Mouse (Mus musculus) C2C12 (cell line): ENCODE measurements at regions not wholly inside any gene's neighbourhood (a gene's known extent, or its start where the extent isn't known, plus 50 kb on each side); places are given as distances from the start of the nearest gene placed in this dataset.

Experiments used
- H3K27me3 ChIP-seq: one replicate; pipeline ENCODE4 v1.6.1; 2011; ENCODE audit not compliant: control insufficient read depth, insufficient read depth, insufficient read length
- H3K36me3 ChIP-seq: one replicate; pipeline ENCODE4 v1.6.1; 2011; ENCODE audit not compliant: control insufficient read depth, insufficient read depth
- H3K4me3 ChIP-seq: one replicate; pipeline ENCODE4 v1.5.1; 2011; ENCODE audit warnings: mild to moderate bottlenecking, control low read depth; ENCODE audit not compliant: poor library complexity, insufficient read depth, severe bottlenecking
- H3K79me2 ChIP-seq: one replicate; pipeline ENCODE4 v1.6.1; 2011; ENCODE audit not compliant: control insufficient read depth, insufficient read depth
- H3K79me3 ChIP-seq: one replicate; pipeline ENCODE4 v1.6.1; 2011; ENCODE audit warnings: low read depth, control low read depth
- H3ac ChIP-seq: one replicate; pipeline ENCODE3; 2011; ENCODE audit warnings: low read depth; ENCODE audit not compliant: control insufficient read depth, insufficient read length
- CEBPB ChIP-seq: IDR thresholded peaks from one replicate; pipeline ENCODE4 v1.6.1; 2011; ENCODE audit warnings: low read depth, mild to moderate bottlenecking, control low read depth, moderate library complexity
- CTCF ChIP-seq: IDR thresholded peaks from one replicate; pipeline ENCODE4 v1.5.1; 2011; ENCODE audit not compliant: control insufficient read depth, insufficient read depth, insufficient read length
- FOSL1 ChIP-seq: IDR thresholded peaks from one replicate; pipeline ENCODE4 v1.8.0; 2011; ENCODE audit warnings: mild to moderate bottlenecking, low read length; ENCODE audit not compliant: poor library complexity, insufficient read depth, severe bottlenecking
- MAX ChIP-seq: IDR thresholded peaks from one replicate; pipeline ENCODE4 v1.6.1; 2011; ENCODE audit warnings: mild to moderate bottlenecking, control low read depth
- MYOD1 ChIP-seq: IDR thresholded peaks from one replicate; pipeline ENCODE4 v1.6.1; 2011; ENCODE audit warnings: low read depth; ENCODE audit not compliant: control insufficient read depth, insufficient read length
- MYOG ChIP-seq: IDR thresholded peaks from one replicate; pipeline ENCODE4 v1.6.1; 2011; ENCODE audit not compliant: control insufficient read depth, insufficient read length; ENCODE audit errors: extremely low read depth
- USF1 ChIP-seq: IDR thresholded peaks from one replicate; pipeline ENCODE4 v1.6.1; 2011; ENCODE audit warnings: low read depth, mild to moderate bottlenecking, control low read depth, moderate library complexity

GRCm38 (mm10) chr6:67179416-67179815 is 58.6 kb upstream of the Serbp1 start:
- no peak overlapping the region for H3K4me3 ChIP-seq
- H3ac ChIP-seq, result no peak overlapping the region
- no peaks in the 10 kb centered on the region for H3K79me2 ChIP-seq
- H3K36me3 ChIP-seq, result no peaks in the 10 kb centered on the region
- no peaks in the 10 kb centered on the region for H3K79me3 ChIP-seq
- TF ChIP-seq MYOG (no peak), MAX (no peak), CEBPB (no peak), CTCF (no peak), FOSL1 (no peak)
- peaks cover 5% of the 10 kb centered on the region for H3K27me3 ChIP-seq

DNA sequence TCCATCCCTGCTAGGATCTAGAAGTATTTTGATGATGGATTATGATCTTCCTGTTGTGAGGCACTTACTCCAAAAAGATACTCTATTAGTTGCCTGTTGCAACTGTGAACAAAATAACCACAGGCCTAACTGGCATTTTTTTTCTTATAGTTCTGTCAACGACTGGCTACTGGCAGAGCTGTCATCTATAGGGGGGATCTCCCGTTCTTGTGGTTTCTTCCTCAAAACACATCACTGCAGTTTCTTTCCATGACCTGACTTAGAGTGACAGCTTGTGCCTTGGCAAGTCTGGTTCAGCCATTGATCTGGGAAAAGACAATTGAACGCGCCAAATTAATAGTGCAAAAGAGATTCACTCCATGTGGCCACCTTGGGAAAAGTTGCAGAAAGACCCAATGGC is 59.4 kb upstream of the Serbp1 start:
- TF ChIP-seq CEBPB (no peak), CTCF (no peak), USF1 (no peak), MAX (no peak), MYOD1 (no peak), MYOG (no peak), FOSL1 (no peak)
- H3K79me2 ChIP-seq, result no peaks in the 10 kb centered on the region
- no peak overlapping the region for H3ac ChIP-seq
- no peak overlapping the region for H3K4me3 ChIP-seq
- no peaks in the 10 kb centered on the region for H3K36me3 ChIP-seq
- no peaks in the 10 kb centered on the region for H3K79me3 ChIP-seq
- peaks cover 2% of the 10 kb centered on the region for H3K27me3 ChIP-seq

GRCm38 (mm10) chr6:67178101-67178500 is 59.9 kb upstream of the Serbp1 start:
- TF ChIP-seq MAX, result no peak
- no peak for TF ChIP-seq CTCF
- no peak for TF ChIP-seq FOSL1
- TF ChIP-seq MYOG, result no peak
- no peak for TF ChIP-seq USF1
- no peak for TF ChIP-seq MYOD1
- no peak for TF ChIP-seq CEBPB
- Histone ChIP-seq H3K4me3 (no peak overlapping the region), H3K79me2 (no peaks in the 10 kb centered on the region), H3K27me3 (no peaks in the 10 kb centered on the region), H3ac (no peak overlapping the region), H3K36me3 (no peaks in the 10 kb centered on the region), H3K79me3 (no peaks in the 10 kb centered on the region)

DNA sequence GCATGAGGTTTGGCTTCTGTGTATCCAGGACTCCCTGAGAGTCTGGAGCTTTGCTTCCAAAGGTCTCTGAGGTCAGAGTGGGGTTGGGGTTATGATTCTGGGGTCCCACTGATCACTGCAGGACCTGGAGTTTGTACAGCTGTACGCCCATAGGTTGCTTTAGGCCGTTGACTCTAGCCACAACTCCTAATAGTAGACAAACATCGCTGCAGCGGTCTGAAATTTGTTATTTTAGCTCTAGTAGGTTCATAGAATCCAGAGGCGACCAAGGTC is 67.4 kb upstream of the Serbp1 start:
- Histone ChIP-seq H3K79me2 (no peaks in the 10 kb centered on the region), H3K4me3 (no peak overlapping the region), H3K79me3 (no peaks in the 10 kb centered on the region), H3K27me3 (no peaks in the 10 kb centered on the region), H3K36me3 (no peaks in the 10 kb centered on the region), H3ac (no peak overlapping the region)
- TF ChIP-seq CTCF (no peak), MAX (no peak)

GRCm38 (mm10) chr6:67169873-67170673 is 67.9 kb upstream of the Serbp1 start:
- H3K4me3 ChIP-seq, result no peak overlapping the region
- H3K79me3 ChIP-seq, result no peaks in the 10 kb centered on the region
- H3K36me3 ChIP-seq, result no peaks in the 10 kb centered on the region
- no peak overlapping the region for H3ac ChIP-seq
- no peaks in the 10 kb centered on the region for H3K79me2 ChIP-seq
- no peak for TF ChIP-seq CEBPB
- TF ChIP-seq USF1, result no peak
- no peak for TF ChIP-seq MYOD1
- peak; percentile 43 for TF ChIP-seq CTCF
- no peak for TF ChIP-seq MYOG
- TF ChIP-seq FOSL1, result no peak
- no peaks in the 10 kb centered on the region for H3K27me3 ChIP-seq

GRCm38 (mm10) chr6:67168803-67169202 is 69.2 kb upstream of the Serbp1 start:
- Histone ChIP-seq H3K4me3 (no peak overlapping the region), H3K27me3 (no peaks in the 10 kb centered on the region), H3ac (no peak overlapping the region), H3K79me3 (no peaks in the 10 kb centered on the region), H3K36me3 (no peaks in the 10 kb centered on the region), H3K79me2 (no peaks in the 10 kb centered on the region)
- TF ChIP-seq FOSL1, result no peak
- TF ChIP-seq CTCF, result no peak
- no peak for TF ChIP-seq USF1
- TF ChIP-seq MAX, result no peak
- TF ChIP-seq CEBPB, result no peak
- TF ChIP-seq MYOG, result no peak
- TF ChIP-seq MYOD1, result no peak
